20 mouse cellular contexts compared by ENCODE assay signal in genomic region chr16:73279951-73280350, GRCm38 (mm10).
DNase-seq lines count a peak whose midpoint lies in the region; ATAC-seq and TF ChIP-seq lines count a peak whose summit lies in the region.
"Had no signal": no experiment of that assay in that cellular context is flagged by ENCODE, and none has a peak within 500 bp of the region (broad histone marks: within the 10 kb centered on the region; RNA-seq: fewer than 3 reads in every experiment).

No protein-coding gene starts in this region.

- H3K27ac ChIP-seq in hindbrain, embryonic 12.5 days = no peak overlapping the region
- no peak overlapping the region for H3K27ac ChIP-seq in hindbrain, embryonic 14.5 days
- H3K27ac ChIP-seq in midbrain, embryonic 15.5 days = no peak overlapping the region
- H3K27ac ChIP-seq in midbrain, postnatal 0 days (ENCODE audit: low read depth, low read length) = no peak overlapping the region
- no peak overlapping the region for H3K27ac ChIP-seq in limb, embryonic 12.5 days
- no peak overlapping the region for H3K27ac ChIP-seq in neural tube, embryonic 14.5 days (ENCODE audit: low read depth, low read length)
- H3K27ac ChIP-seq: embryonic facial prominence, embryonic 15.5 days; forebrain, embryonic 10.5 days; heart, adult 2 months; midbrain, embryonic 10.5 days had no signal

- H3K4me1 ChIP-seq in hindbrain, embryonic 12.5 days = 0 out of 2 replicates have a peak, but pooled peaks cover 3% of the 10 kb centered on the region
- H3K4me1 ChIP-seq in hindbrain, embryonic 14.5 days (replicated peaks; ENCODE audit: control insufficient read depth, insufficient read depth, low read length) = no peaks in the 10 kb centered on the region
- no peaks in the 10 kb centered on the region for H3K4me1 ChIP-seq in midbrain, embryonic 15.5 days
- no peaks in the 10 kb centered on the region for H3K4me1 ChIP-seq in midbrain, postnatal 0 days (ENCODE audit: insufficient read depth, low read length)
- H3K4me1 ChIP-seq in limb, embryonic 12.5 days (replicated peaks) = peaks cover 4% of the 10 kb centered on the region; the same call in 1 of the 2 replicates
- no peaks in the 10 kb centered on the region for H3K4me1 ChIP-seq in neural tube, embryonic 14.5 days (ENCODE audit: control insufficient read depth, insufficient read depth, low read length)
- H3K4me1 ChIP-seq: forebrain, embryonic 10.5 days; midbrain, embryonic 10.5 days had no signal

- no peak for DNase-seq in hindbrain, embryonic 14.5 days (ENCODE audit: low spot score)
- DNase-seq in midbrain, postnatal 0 days (ENCODE audit: low spot score) = no peak
- no peak for DNase-seq in cerebellum, adult 8-10 months
- no peak for DNase-seq in layer of hippocampus, postnatal 14 days (ENCODE audit: low spot score in 2 of 2)
- DNase-seq: adrenal gland, postnatal 14 days; cerebellum, adult 18-20 months; gastrocnemius, postnatal 10 days; heart, adult 2 months; layer of hippocampus, postnatal 36 days; liver; liver, postnatal 0 days; right cerebral cortex, postnatal 14 days; thymus, postnatal 14 days had no signal

- no peaks in the 10 kb centered on the region for H3K27me3 ChIP-seq in hindbrain, embryonic 12.5 days
- no peaks in the 10 kb centered on the region for H3K27me3 ChIP-seq in hindbrain, embryonic 14.5 days (ENCODE audit: control insufficient read depth, insufficient read depth, low read length)
- H3K27me3 ChIP-seq in midbrain, embryonic 15.5 days (replicated peaks) = no peaks in the 10 kb centered on the region
- H3K27me3 ChIP-seq in midbrain, postnatal 0 days (ENCODE audit: insufficient read depth, low read length) = no peaks in the 10 kb centered on the region
- H3K27me3 ChIP-seq in limb, embryonic 12.5 days = no peaks in the 10 kb centered on the region
- H3K27me3 ChIP-seq in neural tube, embryonic 14.5 days (ENCODE audit: control insufficient read depth, insufficient read depth, low read length) = no peaks in the 10 kb centered on the region
- H3K27me3 ChIP-seq: embryonic facial prominence, embryonic 15.5 days had no signal

- no peak overlapping the region for H3K4me3 ChIP-seq in hindbrain, embryonic 12.5 days
- H3K4me3 ChIP-seq in hindbrain, embryonic 14.5 days (replicated peaks; ENCODE audit: low read length) = no peak overlapping the region
- H3K4me3 ChIP-seq in midbrain, embryonic 15.5 days = no peak overlapping the region
- no peak overlapping the region for H3K4me3 ChIP-seq in midbrain, postnatal 0 days (ENCODE audit: low read depth, low read length)
- no peak overlapping the region for H3K4me3 ChIP-seq in limb, embryonic 12.5 days (replicated peaks)
- H3K4me3 ChIP-seq in neural tube, embryonic 14.5 days (ENCODE audit: low read depth, low read length) = no peak overlapping the region
- H3K4me3 ChIP-seq: embryonic facial prominence, embryonic 15.5 days; forebrain, embryonic 10.5 days; heart, adult 2 months; midbrain, embryonic 10.5 days had no signal

- 0 out of 2 replicates have a peak overlapping the region, but pooled peaks have one; percentile 4 for H3K4me2 ChIP-seq in hindbrain, embryonic 12.5 days (replicated peaks)
- H3K4me2 ChIP-seq in hindbrain, embryonic 14.5 days (replicated peaks) = no peak overlapping the region; the same call in 1 of the 2 replicates
- H3K4me2 ChIP-seq in midbrain, embryonic 15.5 days = 0 out of 2 replicates have a peak overlapping the region, but pooled peaks have one; percentile 0
- no peak overlapping the region; the same call in 1 of the 2 replicates for H3K4me2 ChIP-seq in midbrain, postnatal 0 days (ENCODE audit: low read depth, low read length, poor library complexity, severe bottlenecking)
- peak overlapping the region; percentile 23; the same call in 1 of the 2 replicates for H3K4me2 ChIP-seq in limb, embryonic 12.5 days
- H3K4me2 ChIP-seq in neural tube, embryonic 14.5 days (ENCODE audit: low read depth, low read length) = no peak overlapping the region
- H3K4me2 ChIP-seq: embryonic facial prominence, embryonic 15.5 days had no signal

- H3K9ac ChIP-seq in hindbrain, embryonic 12.5 days = no peak overlapping the region
- H3K9ac ChIP-seq in hindbrain, embryonic 14.5 days = no peak overlapping the region
- no peak overlapping the region for H3K9ac ChIP-seq in midbrain, embryonic 15.5 days
- no peak overlapping the region for H3K9ac ChIP-seq in midbrain, postnatal 0 days (replicated peaks; ENCODE audit: low read length, poor library complexity, severe bottlenecking)
- no peak overlapping the region for H3K9ac ChIP-seq in limb, embryonic 12.5 days (replicated peaks)
- H3K9ac ChIP-seq in neural tube, embryonic 14.5 days (replicated peaks; ENCODE audit: low read depth, low read length) = no peak overlapping the region
- H3K9ac ChIP-seq: embryonic facial prominence, embryonic 15.5 days; liver, postnatal 0 days had no signal

- no peaks in the 10 kb centered on the region for H3K36me3 ChIP-seq in hindbrain, embryonic 12.5 days
- H3K36me3 ChIP-seq in hindbrain, embryonic 14.5 days (replicated peaks; ENCODE audit: control insufficient read depth, insufficient read depth) = no peaks in the 10 kb centered on the region
- no peaks in the 10 kb centered on the region for H3K36me3 ChIP-seq in midbrain, embryonic 15.5 days (replicated peaks)
- H3K36me3 ChIP-seq in midbrain, postnatal 0 days (ENCODE audit: insufficient read depth, low read length) = no peaks in the 10 kb centered on the region
- no peaks in the 10 kb centered on the region for H3K36me3 ChIP-seq in limb, embryonic 12.5 days
- H3K36me3 ChIP-seq in neural tube, embryonic 14.5 days (ENCODE audit: control insufficient read depth, insufficient read depth, low read length) = no peaks in the 10 kb centered on the region
- H3K36me3 ChIP-seq: embryonic facial prominence, embryonic 15.5 days; forebrain, embryonic 10.5 days; midbrain, embryonic 10.5 days had no signal

- 52% methylated on average over 11 of the region's 11 CpGs for WGBS in hindbrain, embryonic 12.5 days
- 59% methylated on average over 11 of the region's 11 CpGs for WGBS in hindbrain, embryonic 14.5 days
- WGBS in midbrain, embryonic 15.5 days = 64% methylated on average over 11 of the region's 11 CpGs
- 68% methylated on average over 11 of the region's 11 CpGs for WGBS in midbrain, postnatal 0 days
- 28% methylated on average over 11 of the region's 11 CpGs for WGBS in limb, embryonic 12.5 days
- 36% methylated on average over 11 of the region's 11 CpGs for WGBS in neural tube, embryonic 14.5 days

- no peak for TF ChIP-seq CTCF in midbrain, postnatal 0 days (IDR thresholded peaks at IDR 0.05)

- ATAC-seq in hindbrain, embryonic 12.5 days (ENCODE audit: low FRiP score) = no peak
- no peak for ATAC-seq in hindbrain, embryonic 14.5 days (ENCODE audit: low FRiP score)
- ATAC-seq in midbrain, embryonic 15.5 days (replicated peaks) = no peak
- no peak for ATAC-seq in midbrain, postnatal 0 days (ENCODE audit: low FRiP score)
- no peak for ATAC-seq in limb, embryonic 12.5 days (ENCODE audit: insufficient number of reproducible peaks, insufficient read depth, low FRiP score, low TSS enrichment, low read depth)
- peak; percentile 34; the same call in 1 of the 2 replicates for ATAC-seq in neural tube, embryonic 14.5 days (ENCODE audit: low read depth)
- ATAC-seq: liver, postnatal 0 days had no signal

- no peaks in the 10 kb centered on the region for H3K9me3 ChIP-seq in hindbrain, embryonic 12.5 days (replicated peaks)
- H3K9me3 ChIP-seq in hindbrain, embryonic 14.5 days (ENCODE audit: control insufficient read depth, low read length) = no peaks in the 10 kb centered on the region
- H3K9me3 ChIP-seq in midbrain, embryonic 15.5 days = no peaks in the 10 kb centered on the region
- H3K9me3 ChIP-seq in midbrain, postnatal 0 days (ENCODE audit: low read length) = no peaks in the 10 kb centered on the region
- no peaks in the 10 kb centered on the region for H3K9me3 ChIP-seq in limb, embryonic 12.5 days
- no peaks in the 10 kb centered on the region for H3K9me3 ChIP-seq in neural tube, embryonic 14.5 days (ENCODE audit: control insufficient read depth, low read length)
- H3K9me3 ChIP-seq: embryonic facial prominence, embryonic 15.5 days; forebrain, embryonic 10.5 days; midbrain, embryonic 10.5 days had no signal

Comparison
In these comparisons a context has a peak if more than half of its experiments do, and no peak if none do; other contexts are left out.
1. H3K4me2 ChIP-seq: peak in hindbrain, embryonic 12.5 days (single experiment), midbrain, embryonic 15.5 days (single experiment) and limb, embryonic 12.5 days (single experiment); none in hindbrain, embryonic 14.5 days (single experiment), midbrain, postnatal 0 days (single experiment) and neural tube, embryonic 14.5 days (single experiment).